Comparison of ENCODE assay signal across 7 mouse cellular contexts in the genomic region with DNA sequence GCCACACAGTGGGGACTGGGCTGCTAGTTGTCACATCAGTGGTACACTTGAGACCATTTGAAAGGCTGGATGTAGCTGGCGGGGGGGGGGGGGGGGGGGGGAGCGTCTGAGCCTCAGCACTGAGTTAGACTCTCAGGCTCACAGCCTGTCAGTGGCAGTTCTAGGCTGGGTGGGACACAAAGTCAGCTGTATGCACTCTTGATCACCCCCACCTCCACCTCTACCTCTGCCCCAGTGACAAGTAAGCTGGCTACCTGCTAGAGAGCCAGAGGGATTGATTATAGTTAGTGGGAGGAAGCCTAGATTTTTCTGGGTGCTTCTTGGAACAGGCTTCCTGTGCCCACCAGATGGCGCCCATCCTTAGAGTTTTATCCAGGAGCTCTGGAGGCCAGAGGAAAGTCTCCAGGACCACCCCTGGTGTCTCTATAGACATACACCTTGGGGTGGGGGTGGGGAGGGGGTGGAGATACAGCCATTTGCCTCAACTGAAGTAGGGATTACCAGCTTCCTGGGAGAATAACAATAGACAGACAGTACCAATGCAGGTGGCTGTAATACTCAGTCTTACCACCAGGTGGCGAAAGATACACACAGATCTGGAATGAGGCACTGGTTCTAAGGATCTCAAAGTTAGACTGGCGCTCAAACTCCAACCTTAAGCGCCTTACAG.
DNase-seq lines count a peak whose midpoint lies in the region; ATAC-seq and TF ChIP-seq lines count a peak whose summit lies in the region.

No protein-coding gene starts in this region.

- H3K4me3 ChIP-seq in left cerebral cortex, adult 2 months: no peak overlapping the region
- H3K4me3 ChIP-seq in megakaryocyte, embryonic 14.5 days (replicated peaks): peak overlapping the region; percentile 81

- intact Hi-C loops in left cerebral cortex, adult 2 months (cut with DNase I): loop anchor here (1.0 to 10.0 kb wide), 5 partner anchors 109 to 464 kb away; a partner anchor contains a TSS

- peak; percentile 89 to 93 for DNase-seq in cerebellum, postnatal 10 days
- peak; percentile 89 for DNase-seq in gastrocnemius, adult 18-20 months (ENCODE audit: low spot score)
- DNase-seq in induced T-regulatory cell, adult 2 months (ENCODE audit: low read depth): peak; percentile 92
- DNase-seq in left cerebral cortex, adult 2 months (ENCODE audit: extremely low spot score in 1 of 2, low spot score in 2 of 2): peak; percentile 75 to 82
- peak; percentile 69 for DNase-seq in right cerebral cortex, postnatal 25 days

- peaks cover 30% of the 10 kb centered on the region for H3K27me3 ChIP-seq in megakaryocyte, embryonic 14.5 days (replicated peaks)

- H3K4me1 ChIP-seq in megakaryocyte, embryonic 14.5 days: peaks cover 9% of the 10 kb centered on the region

- H3K27ac ChIP-seq in left cerebral cortex, adult 2 months: no peak overlapping the region

- peak; percentile 60 for ATAC-seq in activated CD4-positive, CD25-positive, alpha-beta regulatory T cell, adult 4 months

- H3K36me3 ChIP-seq in megakaryocyte, embryonic 14.5 days (replicated peaks; ENCODE audit: low read length): no peaks in the 10 kb centered on the region

- TF ChIP-seq CTCF in left cerebral cortex, adult 2 months (IDR thresholded peaks at IDR 0.05): peak; percentile 87

- peaks cover 4% of the 10 kb centered on the region for H3K9me3 ChIP-seq in megakaryocyte, embryonic 14.5 days
